Mouse (Mus musculus) G1E (cell line): ENCODE measurements at regions not wholly inside any gene's neighbourhood (a gene's known extent, or its start where the extent isn't known, plus 50 kb on each side); places are given as distances from the start of the nearest gene placed in this dataset.

Source experiments
- CTCF ChIP-seq: IDR thresholded peaks from 2 replicates; pipeline ENCODE4 v1.5.1; 2012; ENCODE audit warnings: low read depth, low read length, inconsistent platforms, mixed read lengths
- GATA1 ChIP-seq: IDR thresholded peaks from 2 replicates; pipeline ENCODE4 v1.6.1; 2012; ENCODE audit warnings: borderline replicate concordance, low read length, inconsistent platforms, mixed read lengths
- GATA2 ChIP-seq: IDR thresholded peaks from 2 replicates; pipeline ENCODE4 v1.6.1; 2012; ENCODE audit warnings: low read depth, low read length, inconsistent platforms, borderline replicate concordance
- POLR2AphosphoS5 ChIP-seq: IDR thresholded peaks from 2 replicates; pipeline ENCODE4 v1.6.1; 2012; ENCODE audit warnings: low read depth, low read length, inconsistent platforms; ENCODE audit not compliant: insufficient replicate concordance
- TAL1 ChIP-seq: conservative IDR thresholded peaks from 2 replicates; pipeline ENCODE4 v1.6.1; 2012; ENCODE audit warnings: low read depth, low read length, inconsistent platforms, mixed read lengths

DNA sequence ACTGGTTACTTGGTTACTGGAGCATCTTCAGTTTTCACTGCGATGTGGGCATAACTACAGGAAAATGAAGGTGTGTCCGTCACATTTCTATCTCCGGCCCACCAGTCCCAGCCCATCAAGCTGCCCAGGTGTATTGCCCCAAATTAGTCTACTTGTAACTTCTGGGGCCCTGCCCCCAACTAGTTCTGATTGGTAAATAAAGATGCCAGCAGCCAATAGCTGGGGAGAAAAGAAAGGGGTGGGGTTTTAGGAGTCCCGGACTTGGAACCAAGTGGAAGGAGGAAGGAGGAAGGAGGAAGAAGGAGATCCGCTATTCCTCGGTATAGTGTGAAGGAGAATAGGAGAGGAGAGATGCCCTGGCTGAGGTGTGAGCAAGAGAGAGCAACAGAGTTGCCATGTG lies 71.1 kb upstream of the Atl2 start:
- TF ChIP-seq GATA1 = no peak
- no peak for TF ChIP-seq CTCF
- TF ChIP-seq POLR2AphosphoS5 = no peak
- no peak for TF ChIP-seq TAL1
- TF ChIP-seq GATA2 = no peak
